ENCODE assay signal across 21 mouse cellular contexts in the genomic region with DNA sequence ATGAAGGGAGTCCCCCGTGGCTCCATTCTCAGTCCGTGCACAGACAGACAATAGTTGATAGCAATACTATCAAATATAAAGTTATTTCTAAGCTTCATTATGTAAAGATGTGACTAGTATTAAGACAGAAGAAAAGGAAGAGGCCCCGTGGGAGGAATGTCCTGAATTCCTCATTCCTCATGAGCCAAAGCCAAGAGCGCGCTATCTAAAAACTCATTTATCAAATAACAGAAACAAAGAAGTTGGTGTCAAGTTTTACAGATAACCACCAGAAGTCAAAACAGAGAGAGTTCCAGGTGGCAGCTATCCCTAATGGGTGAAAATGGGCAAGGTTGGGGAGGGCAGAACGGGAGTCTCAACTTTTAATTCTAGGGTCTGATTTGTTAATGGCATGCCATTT.
"Had no signal": no experiment of that assay in that cellular context is flagged by ENCODE, and none has a peak within 500 bp of the region (broad histone marks: within the 10 kb centered on the region; RNA-seq: fewer than 3 reads in every experiment).

No protein-coding gene starts in this region.

- H3K27ac ChIP-seq: forebrain, embryonic 15.5 days; heart, adult 2 months; heart, embryonic 13.5 days; heart, embryonic 15.5 days; hindbrain, embryonic 15.5 days; hindbrain, postnatal 0 days; limb, embryonic 13.5 days; limb, embryonic 15.5 days; liver, embryonic 12.5 days; liver, embryonic 14.5 days had no signal

- H3K27me3 ChIP-seq: forebrain, embryonic 15.5 days; heart, embryonic 13.5 days; heart, embryonic 15.5 days; hindbrain, embryonic 13.5 days; hindbrain, embryonic 15.5 days; limb, embryonic 15.5 days; liver, embryonic 12.5 days had no signal

- H3K4me2 ChIP-seq: forebrain, embryonic 15.5 days; heart, embryonic 11.5 days; heart, embryonic 13.5 days; heart, embryonic 15.5 days; hindbrain, embryonic 13.5 days; hindbrain, embryonic 15.5 days; limb, embryonic 15.5 days; liver, embryonic 12.5 days had no signal

- H3K9me3 ChIP-seq: forebrain, embryonic 15.5 days; heart, embryonic 13.5 days; heart, embryonic 15.5 days; hindbrain, embryonic 13.5 days; hindbrain, embryonic 15.5 days; limb, embryonic 13.5 days; limb, embryonic 15.5 days; liver, embryonic 12.5 days had no signal

- H3K4me3 ChIP-seq: forebrain, embryonic 15.5 days; heart, adult 2 months; heart, embryonic 13.5 days; heart, embryonic 15.5 days; hindbrain, embryonic 13.5 days; hindbrain, embryonic 15.5 days; limb, embryonic 13.5 days; limb, embryonic 15.5 days; liver, embryonic 12.5 days had no signal

- ATAC-seq: forebrain, embryonic 15.5 days; intestine, embryonic 16.5 days; liver, embryonic 12.5 days had no signal

- DNase-seq: forebrain, postnatal 0 days; gastrocnemius, postnatal 14 days; gastrocnemius, postnatal 36 days; heart, adult 11 months; heart, adult 2 months; heart, postnatal 14 days; heart, postnatal 36 days; layer of hippocampus, postnatal 36 days; left cerebral cortex, postnatal 4 days had no signal

- H3K36me3 ChIP-seq: forebrain, embryonic 15.5 days; hindbrain, embryonic 13.5 days; hindbrain, embryonic 15.5 days; limb, embryonic 13.5 days had no signal

- H3K9ac ChIP-seq: forebrain, embryonic 15.5 days; forebrain, postnatal 0 days; heart, embryonic 13.5 days; heart, embryonic 15.5 days; hindbrain, embryonic 13.5 days; hindbrain, embryonic 15.5 days; limb, embryonic 13.5 days; limb, embryonic 15.5 days; liver, embryonic 12.5 days; liver, embryonic 14.5 days had no signal
